Mouse (Mus musculus) forebrain, embryonic 15.5 days (tissue): Measurements from ENCODE around the gene Ccr10. TPM values are rescaled to one million over a fixed set of nuclear protein-coding genes. Genes with fewer than 3 reads are reported as not detected.

Experiments used
- ATAC-seq: fragments of 200-750 bp; cut with Nextera tagmentation; replicated peaks from 2 replicates; pipeline ENCODE4 v1.8.0; 2017; ENCODE audit warnings: mild to moderate bottlenecking, moderate TSS enrichment, moderate library complexity
- H3K27ac ChIP-seq: fragments of 300-500 bp; sonication (generic); replicated peaks from 2 replicates; pipeline ENCODE4 v1.5.1; 2015; ENCODE audit warnings: mild to moderate bottlenecking, inconsistent platforms
- H3K27me3 ChIP-seq: fragments of 300-500 bp; sonication (generic); 2 replicates; pipeline ENCODE4 v1.6.1; 2015; ENCODE audit warnings: inconsistent platforms
- H3K36me3 ChIP-seq: fragments of 300-500 bp; sonication (generic); 2 replicates; pipeline ENCODE4 v1.6.1; 2015; ENCODE audit warnings: mild to moderate bottlenecking, inconsistent platforms
- H3K4me1 ChIP-seq: fragments of 300-500 bp; sonication (generic); 2 replicates; pipeline ENCODE4 v1.6.1; 2015; ENCODE audit warnings: inconsistent platforms
- H3K4me2 ChIP-seq: fragments of 300-500 bp; sonication (generic); replicated peaks from 2 replicates; pipeline ENCODE4 v1.6.1; 2015; ENCODE audit warnings: mild to moderate bottlenecking, inconsistent platforms
- H3K4me3 ChIP-seq: fragments of 300-500 bp; sonication (generic); 2 replicates; pipeline ENCODE4 v1.5.1; 2015; ENCODE audit warnings: mild to moderate bottlenecking, inconsistent platforms
- H3K9ac ChIP-seq: fragments of 300-500 bp; sonication (generic); replicated peaks from 2 replicates; pipeline ENCODE4 v1.6.1; 2015; ENCODE audit warnings: mild to moderate bottlenecking, inconsistent platforms
- H3K9me3 ChIP-seq: fragments of 300-500 bp; sonication (generic); 2 replicates; pipeline ENCODE4 v1.6.1; 2016; ENCODE audit warnings: inconsistent platforms
- WGBS: fragments of 180-500 bp; shearing (Covaris S2); methylation state at CpG from one replicate; pipeline ENCODE4 v1.1.7; 2015; ENCODE audit warnings: mixed read lengths; 5-methylcytosine and 5-hydroxymethylcytosine counted together
- polyA plus RNA-seq: library from polyadenylated mRNA; unstranded; fragments of >200 nt; fragmentation: Nextera tagmentation; extraction: Ambion mirVana; gene quantifications from 2 replicates; pipeline ENCODE4 v1.2.1, GENCODE M21; 2015

Gene Ccr10
- polyA plus RNA-seq, 1 experiment from 2014 or later: 0.19 TPM

- H3K27ac ChIP-seq: no peak overlapping the region
- no peak overlapping the region for H3K4me2 ChIP-seq
- no peak overlapping the region for H3K9ac ChIP-seq
- no peak for ATAC-seq
- H3K4me1 ChIP-seq: peaks cover 11% of the 10 kb centered on the region
- no peak overlapping the region for H3K4me3 ChIP-seq
- no peaks in the 10 kb centered on the region for H3K9me3 ChIP-seq
- peaks cover 26% of the 10 kb centered on the region; the same call in 1 of the 2 replicates for H3K36me3 ChIP-seq
- WGBS: 91% methylated on average over 6 of the region's 6 CpGs
- no peaks in the 10 kb centered on the region for H3K27me3 ChIP-seq
Observed at GRCm38 (mm10) chr11:101194643-101195042, 19.4 kb upstream of the Ccr10 start.

DNA sequence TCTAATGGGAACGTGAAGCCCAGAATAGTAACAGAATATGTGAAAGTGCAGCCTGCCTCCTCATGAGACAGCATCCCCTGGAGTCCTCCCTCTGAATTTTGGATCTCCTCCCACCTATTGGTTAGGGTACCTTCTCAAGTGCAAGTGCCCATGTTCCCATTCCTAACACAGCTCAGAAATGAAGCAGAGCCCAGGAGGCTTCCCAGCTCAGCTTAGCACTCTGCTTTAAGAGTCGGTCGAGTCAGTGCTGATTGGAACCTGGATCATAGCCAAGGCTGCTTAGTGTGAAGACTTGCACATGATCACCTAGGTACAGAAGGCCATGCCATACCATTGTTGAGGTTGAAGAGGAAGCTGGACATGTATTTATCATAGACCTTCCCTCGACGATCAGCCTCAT is 18.9 kb upstream of the Ccr10 start:
- H3K4me2 ChIP-seq: no peak overlapping the region
- H3K9ac ChIP-seq: no peak overlapping the region
- H3K4me3 ChIP-seq: no peak overlapping the region
- H3K4me1 ChIP-seq: peaks cover 16% of the 10 kb centered on the region
- ATAC-seq: no peak
- no peaks in the 10 kb centered on the region for H3K9me3 ChIP-seq
- no peaks in the 10 kb centered on the region for H3K27me3 ChIP-seq
- peaks cover 21% of the 10 kb centered on the region; the same call in 1 of the 2 replicates for H3K36me3 ChIP-seq
- WGBS: 69% methylated on average over 5 of the region's 5 CpGs
- H3K27ac ChIP-seq: no peak overlapping the region

DNA sequence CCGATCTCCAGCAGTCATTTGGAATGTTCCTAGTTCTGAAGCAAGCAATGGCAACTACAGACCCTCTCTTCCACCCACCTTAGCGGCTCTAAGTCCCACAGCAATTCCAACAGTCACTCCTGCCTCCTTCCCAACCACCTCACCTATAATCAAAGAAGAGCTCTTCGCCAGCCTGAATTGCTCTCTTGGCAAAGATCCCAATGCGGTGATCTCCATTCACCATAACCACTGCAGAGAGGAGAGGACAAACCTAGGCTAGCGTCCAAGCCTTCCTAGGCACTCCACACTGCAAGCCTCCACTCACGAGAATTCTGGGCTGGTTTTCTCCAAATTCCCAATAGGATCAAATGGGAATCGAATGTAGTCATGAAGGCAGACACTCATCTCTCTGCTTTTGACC is 17.8 kb upstream of the Ccr10 start:
- ATAC-seq: no peak
- H3K4me3 ChIP-seq: no peak overlapping the region
- 84% methylated on average over 7 of the region's 7 CpGs for WGBS
- H3K27ac ChIP-seq: no peak overlapping the region
- no peak overlapping the region for H3K4me2 ChIP-seq
- peaks cover 16% of the 10 kb centered on the region for H3K4me1 ChIP-seq
- no peak overlapping the region for H3K9ac ChIP-seq
- H3K36me3 ChIP-seq: peaks cover 10% of the 10 kb centered on the region; the same call in 1 of the 2 replicates
- H3K9me3 ChIP-seq: no peaks in the 10 kb centered on the region
- no peaks in the 10 kb centered on the region for H3K27me3 ChIP-seq

- 85% methylated on average over 6 of the region's 6 CpGs for WGBS
- Histone ChIP-seq H3K36me3 (peaks cover 6% of the 10 kb centered on the region; the same call in 1 of the 2 replicates), H3K4me2 (no peak overlapping the region), H3K27me3 (no peaks in the 10 kb centered on the region), H3K27ac (no peak overlapping the region), H3K4me1 (peaks cover 16% of the 10 kb centered on the region), H3K4me3 (no peak overlapping the region), H3K9me3 (no peaks in the 10 kb centered on the region), H3K9ac (no peak overlapping the region)
- ATAC-seq: no peak
Observed at GRCm38 (mm10) chr11:101192646-101193045, 17.4 kb upstream of the Ccr10 start.

- Histone ChIP-seq H3K4me1 (peaks cover 16% of the 10 kb centered on the region), H3K9me3 (no peaks in the 10 kb centered on the region), H3K36me3 (peaks cover 2% of the 10 kb centered on the region; the same call in 1 of the 2 replicates), H3K4me2 (no peak overlapping the region), H3K4me3 (no peak overlapping the region), H3K27ac (no peak overlapping the region), H3K9ac (no peak overlapping the region), H3K27me3 (no peaks in the 10 kb centered on the region)
- 80% methylated on average over 4 of the region's 4 CpGs for WGBS
- ATAC-seq: no peak
Observed at GRCm38 (mm10) chr11:101191919-101192470, 16.8 kb upstream of the Ccr10 start.

GRCm38 (mm10) chr11:101190913-101191907 is 16.0 kb upstream of the Ccr10 start:
- no peaks in the 10 kb centered on the region for H3K36me3 ChIP-seq
- no peak overlapping the region for H3K9ac ChIP-seq
- no peak overlapping the region for H3K27ac ChIP-seq
- H3K9me3 ChIP-seq: no peaks in the 10 kb centered on the region
- H3K4me3 ChIP-seq: no peak overlapping the region
- H3K27me3 ChIP-seq: no peaks in the 10 kb centered on the region
- ATAC-seq: no peak
- 52% methylated on average over 17 of the region's 17 CpGs for WGBS
- H3K4me1 ChIP-seq: peaks cover 16% of the 10 kb centered on the region
- H3K4me2 ChIP-seq: no peak overlapping the region

- Histone ChIP-seq H3K27ac (peak overlapping the region; percentile 62), H3K4me3 (no peak overlapping the region), H3K36me3 (no peaks in the 10 kb centered on the region), H3K4me2 (no peak overlapping the region), H3K9me3 (no peaks in the 10 kb centered on the region), H3K27me3 (no peaks in the 10 kb centered on the region), H3K4me1 (peaks cover 16% of the 10 kb centered on the region), H3K9ac (no peak overlapping the region)
- 51% methylated on average over 8 of the region's 8 CpGs for WGBS
- ATAC-seq: no peak
Observed at GRCm38 (mm10) chr11:101190181-101190912, 15.1 kb upstream of the Ccr10 start.

DNA sequence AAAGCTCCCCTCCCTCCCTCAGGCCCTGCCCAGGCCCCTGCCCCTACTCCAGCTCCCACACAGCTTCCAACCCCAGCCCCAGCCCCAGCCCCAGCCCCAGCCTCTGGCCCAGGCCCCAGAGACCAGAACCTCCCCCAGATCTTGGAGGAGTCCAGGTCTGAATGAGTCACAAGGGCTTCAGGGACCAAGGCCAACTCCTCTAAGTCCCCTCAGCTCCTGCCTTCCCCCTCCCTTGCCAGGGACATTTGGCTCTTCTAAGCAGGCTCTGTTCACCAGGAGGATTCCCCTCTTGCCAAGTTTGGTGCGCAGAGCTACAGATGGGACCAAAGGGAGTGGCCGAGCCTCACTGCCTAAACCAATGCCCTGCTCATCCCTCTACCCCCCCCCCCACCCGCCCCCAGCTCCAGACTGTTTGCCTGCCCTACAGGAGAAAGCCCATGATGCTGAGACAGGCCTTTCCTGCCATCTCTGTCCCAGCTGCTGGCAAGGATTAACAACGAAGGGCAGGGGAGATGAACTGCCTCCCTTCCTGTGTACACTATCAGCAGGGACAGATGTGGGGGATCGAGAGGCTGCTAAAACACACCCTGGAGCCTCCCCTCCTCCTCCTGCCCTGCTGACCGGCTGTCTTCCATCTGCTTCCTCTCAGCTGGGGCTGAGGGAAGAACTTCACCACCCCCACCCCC is 14.4 kb upstream of the Ccr10 start:
- Histone ChIP-seq H3K4me3 (no peak overlapping the region), H3K4me1 (peaks cover 16% of the 10 kb centered on the region), H3K27ac (peak overlapping the region; percentile 62), H3K27me3 (no peaks in the 10 kb centered on the region), H3K36me3 (no peaks in the 10 kb centered on the region), H3K4me2 (no peak overlapping the region), H3K9ac (no peak overlapping the region), H3K9me3 (no peaks in the 10 kb centered on the region)
- ATAC-seq: peak; percentile 79
- 16% methylated on average over 6 of the region's 6 CpGs for WGBS

GRCm38 (mm10) chr11:101188166-101188805 is 13.0 kb upstream of the Ccr10 start:
- no peak for ATAC-seq
- H3K4me1 ChIP-seq: peaks cover 16% of the 10 kb centered on the region
- H3K4me2 ChIP-seq: no peak overlapping the region
- H3K4me3 ChIP-seq: no peak overlapping the region
- no peak overlapping the region for H3K9ac ChIP-seq
- WGBS: 81% methylated on average over 11 of the region's 11 CpGs
- H3K36me3 ChIP-seq: no peaks in the 10 kb centered on the region
- no peaks in the 10 kb centered on the region for H3K27me3 ChIP-seq
- H3K9me3 ChIP-seq: no peaks in the 10 kb centered on the region
- no peak overlapping the region for H3K27ac ChIP-seq

DNA sequence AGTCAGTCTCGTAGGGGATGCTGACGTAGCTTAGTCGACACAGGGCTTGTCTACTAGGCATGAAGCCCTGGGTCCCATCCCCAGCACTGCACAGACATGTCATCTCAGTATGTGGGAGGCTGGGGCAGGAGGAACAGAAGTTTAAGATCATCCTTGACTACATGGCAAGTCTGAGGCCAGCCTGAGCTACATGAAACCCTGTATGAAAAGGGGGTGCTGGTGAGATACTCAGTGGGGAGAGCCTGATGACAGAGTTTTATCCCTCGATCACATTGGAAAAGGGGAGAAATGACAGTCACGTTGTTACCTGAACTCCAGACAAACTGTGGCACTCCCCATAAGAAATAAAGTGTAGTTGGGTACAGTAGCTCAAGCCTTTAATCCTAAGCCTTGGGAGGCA is 12.3 kb upstream of the Ccr10 start:
- peaks cover 16% of the 10 kb centered on the region for H3K4me1 ChIP-seq
- WGBS: 89% methylated on average over 5 of the region's 5 CpGs

DNA sequence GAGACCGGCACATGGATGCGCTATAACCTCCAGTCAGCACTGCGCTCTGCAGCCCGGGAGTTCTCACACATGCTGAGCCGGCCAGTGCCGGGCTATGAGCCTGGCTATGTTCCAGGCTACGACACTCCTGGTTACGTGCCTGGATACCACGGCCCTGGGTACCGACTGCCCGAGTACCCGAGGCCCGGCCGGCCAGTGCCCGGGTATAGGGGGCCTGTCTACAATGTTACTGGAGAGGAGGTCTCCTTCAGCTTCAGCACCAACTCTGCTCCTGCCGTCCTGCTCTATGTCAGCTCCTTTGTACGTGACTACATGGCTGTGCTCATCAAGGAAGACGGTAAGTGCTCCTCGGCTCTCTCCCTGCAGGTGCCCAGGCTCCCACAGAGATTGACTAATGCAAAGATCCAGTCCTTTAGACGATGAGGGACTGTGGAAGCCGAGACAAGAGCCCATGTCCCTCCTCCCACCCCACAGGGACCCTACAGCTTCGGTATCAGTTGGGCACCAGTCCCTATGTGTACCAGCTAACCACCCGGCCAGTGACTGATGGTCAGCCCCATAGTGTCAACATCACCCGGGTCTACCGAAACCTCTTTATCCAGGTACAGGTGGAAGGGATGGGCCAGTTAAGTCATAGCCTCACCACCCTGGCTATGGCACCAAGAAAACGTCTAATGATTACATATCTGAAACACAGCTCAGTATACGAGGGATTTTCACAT is 11.4 kb upstream of the Ccr10 start:
- Histone ChIP-seq H3K4me1 (peaks cover 16% of the 10 kb centered on the region), H3K4me3 (no peak overlapping the region), H3K36me3 (no peaks in the 10 kb centered on the region), H3K4me2 (no peak overlapping the region), H3K9ac (no peak overlapping the region), H3K27ac (no peak overlapping the region), H3K27me3 (no peaks in the 10 kb centered on the region), H3K9me3 (no peaks in the 10 kb centered on the region)
- 81% methylated on average over 27 of the region's 27 CpGs for WGBS
- no peak for ATAC-seq

More for the DNA sequence above, 12.3 kb upstream of the Ccr10 start:
- Histone ChIP-seq H3K36me3 (no peaks in the 10 kb centered on the region), H3K4me3 (no peak overlapping the region), H3K4me2 (no peak overlapping the region), H3K27me3 (no peaks in the 10 kb centered on the region), H3K27ac (no peak overlapping the region), H3K9me3 (no peaks in the 10 kb centered on the region), H3K9ac (no peak overlapping the region)
- ATAC-seq: no peak
